Mouse (Mus musculus) MEL (cell line): ENCODE results near the gene Poldip3. TPM values are rescaled to one million over a fixed set of nuclear protein-coding genes. Genes with fewer than 3 reads are reported as not detected.

Experiments used
- DNase-seq: peaks from one replicate; pipeline ENCODE4 v3.0.0; 2011; ENCODE audit warnings: low read depth, low spot score
- H3K27ac ChIP-seq: 2 replicates; pipeline ENCODE4 v1.5.1; 2012; ENCODE audit warnings: low read depth, mild to moderate bottlenecking, control low read depth, low read length, moderate library complexity; ENCODE audit not compliant: control insufficient read depth
- H3K27me3 ChIP-seq, 2 experiments: fragments of 150-350 bp in 1 of 2; sonication (generic) in 1 of 2; 2 replicates each; pipeline ENCODE4 v1.6.1; 2012; ENCODE audit warnings: low read length in 2 of 2, mild to moderate bottlenecking in 2 of 2, improper control_type of control experiment in 1 of 2, moderate library complexity in 1 of 2; ENCODE audit not compliant: insufficient read depth in 2 of 2, control insufficient read depth in 1 of 2
- H3K36me3 ChIP-seq, 2 experiments: 2 replicates each; pipeline ENCODE4 v1.6.1; 2012 to 2014; ENCODE audit warnings: low read length in 2 of 2, improper control_type of control experiment in 1 of 2, inconsistent platforms in 1 of 2, mild to moderate bottlenecking in 1 of 2; ENCODE audit not compliant: insufficient read depth in 2 of 2, control insufficient read depth in 1 of 2
- H3K4me1 ChIP-seq, 2 experiments: fragments of 150-350 bp in 1 of 2; sonication (generic) in 1 of 2; 2 replicates each; pipeline ENCODE4 v1.6.1; 2012; ENCODE audit warnings: low read length in 2 of 2, improper control_type of control experiment in 1 of 2, mild to moderate bottlenecking in 1 of 2; ENCODE audit not compliant: insufficient read depth in 2 of 2, control insufficient read depth in 1 of 2
- H3K4me3 ChIP-seq, 2 experiments: fragments of 150-350 bp in 1 of 2; sonication (generic) in 1 of 2; 2 replicates each; pipeline ENCODE4 v1.5.1; 2012; ENCODE audit warnings: low read depth in 2 of 2, low read length in 2 of 2, mild to moderate bottlenecking in 2 of 2, moderate library complexity in 2 of 2, control low read depth in 1 of 2, improper control_type of control experiment in 1 of 2; ENCODE audit not compliant: control insufficient read depth in 1 of 2, insufficient read depth in 1 of 2
- H3K79me2 ChIP-seq: 2 replicates; pipeline ENCODE4 v1.6.1; 2012; ENCODE audit warnings: mild to moderate bottlenecking, low read length, moderate library complexity; ENCODE audit not compliant: control insufficient read depth, poor library complexity, insufficient read depth
- H3K9ac ChIP-seq: 2 replicates; pipeline ENCODE4 v1.6.1; 2012; ENCODE audit warnings: low read depth, mild to moderate bottlenecking, control low read depth, low read length, moderate library complexity; ENCODE audit not compliant: control insufficient read depth, poor library complexity, severe bottlenecking
- H3K9me3 ChIP-seq: fragments of 150-350 bp; sonication (generic); replicated peaks from 2 replicates; pipeline ENCODE4 v1.6.1; 2012; ENCODE audit warnings: mild to moderate bottlenecking, low read length, improper control_type of control experiment, moderate library complexity; ENCODE audit not compliant: insufficient read depth
- BHLHE40 ChIP-seq: IDR thresholded peaks from 2 replicates; pipeline ENCODE4 v1.6.1; 2012; ENCODE audit warnings: low read depth, mild to moderate bottlenecking, inconsistent platforms, low read length, improper control_type of control experiment, borderline replicate concordance
- CHD1 ChIP-seq: IDR thresholded peaks from 2 replicates; pipeline ENCODE4 v1.6.1; 2012; ENCODE audit warnings: low read depth, mild to moderate bottlenecking, inconsistent platforms, low read length, improper control_type of control experiment
- CHD2 ChIP-seq: IDR thresholded peaks from 2 replicates; pipeline ENCODE4 v1.6.1; 2011; ENCODE audit warnings: low read length, improper control_type of control experiment
- CTCF ChIP-seq, 3 experiments: IDR thresholded peaks in 2 of 3; conservative IDR thresholded peaks in 1 of 3; 2 replicates each; pipeline ENCODE4 v1.5.1; 2011 to 2012; ENCODE audit warnings: low read length in 3 of 3, low read depth in 2 of 3, mild to moderate bottlenecking in 2 of 3, improper control_type of control experiment in 1 of 3, inconsistent platforms in 1 of 3, mixed read lengths in 1 of 3, moderate library complexity in 1 of 3; ENCODE audit not compliant: control insufficient read depth in 1 of 3, insufficient read depth in 1 of 3, poor library complexity in 1 of 3, severe bottlenecking in 1 of 3
- EP300 ChIP-seq, 2 experiments: IDR thresholded peaks; 2 replicates each; pipeline ENCODE4 v1.6.1; 2011; ENCODE audit warnings: improper control_type of control experiment in 2 of 2, low read length in 2 of 2, low read depth in 1 of 2, mild to moderate bottlenecking in 1 of 2
- ETS1 ChIP-seq: IDR thresholded peaks from 2 replicates; pipeline ENCODE4 v1.6.1; 2012; ENCODE audit warnings: low read depth, mild to moderate bottlenecking, inconsistent platforms, low read length, improper control_type of control experiment, moderate library complexity
- GATA1 ChIP-seq: IDR thresholded peaks from 2 replicates; pipeline ENCODE4 v1.6.1; 2011; ENCODE audit warnings: low read depth, low read length, improper control_type of control experiment
- HCFC1 ChIP-seq: IDR thresholded peaks from 2 replicates; pipeline ENCODE4 v1.6.1; 2012; ENCODE audit warnings: low read depth, mild to moderate bottlenecking, inconsistent platforms, low read length, improper control_type of control experiment, moderate library complexity
- JUND ChIP-seq: IDR thresholded peaks from 2 replicates; pipeline ENCODE4 v1.6.1; 2011; ENCODE audit warnings: low read depth, mild to moderate bottlenecking, improper control_type of control experiment, low read length
- KAT2A ChIP-seq: conservative IDR thresholded peaks from 2 replicates; pipeline ENCODE4 v1.6.1; 2012; ENCODE audit warnings: low read depth, low read length, improper control_type of control experiment, inconsistent platforms
- MAFK ChIP-seq: IDR thresholded peaks from 2 replicates; pipeline ENCODE4 v1.6.1; 2011; ENCODE audit warnings: low read depth, mild to moderate bottlenecking, low read length, improper control_type of control experiment, borderline replicate concordance
- MAX ChIP-seq: IDR thresholded peaks from 2 replicates; pipeline ENCODE4 v1.6.1; 2011; ENCODE audit warnings: low read length, improper control_type of control experiment
- MAZ ChIP-seq: IDR thresholded peaks from 2 replicates; pipeline ENCODE4 v1.6.1; 2012; ENCODE audit warnings: low read depth, mild to moderate bottlenecking, inconsistent platforms, low read length, improper control_type of control experiment
- MEF2A ChIP-seq: IDR thresholded peaks from 2 replicates; pipeline ENCODE4 v1.6.1; 2014; ENCODE audit warnings: low read depth, mild to moderate bottlenecking, inconsistent platforms, low read length, improper control_type of control experiment; ENCODE audit not compliant: poor library complexity, insufficient replicate concordance, severe bottlenecking; ENCODE audit errors: extremely low read depth
- MYB ChIP-seq: IDR thresholded peaks from 2 replicates; pipeline ENCODE4 v1.6.1; 2011; ENCODE audit warnings: mild to moderate bottlenecking, low read depth, low read length, improper control_type of control experiment
- MYC ChIP-seq: IDR thresholded peaks from 2 replicates; pipeline ENCODE4 v1.6.1; 2011; ENCODE audit warnings: low read depth, mild to moderate bottlenecking, low read length, improper control_type of control experiment, moderate library complexity
- NELFE ChIP-seq: IDR thresholded peaks from 2 replicates; pipeline ENCODE4 v1.6.1; 2011; ENCODE audit warnings: low read depth, low read length, improper control_type of control experiment
- NRF1 ChIP-seq: IDR thresholded peaks from 2 replicates; pipeline ENCODE4 v1.6.1; 2014; ENCODE audit warnings: low read depth, mild to moderate bottlenecking, inconsistent platforms, low read length, improper control_type of control experiment, moderate library complexity; ENCODE audit not compliant: poor library complexity, insufficient read depth, severe bottlenecking
- POLR2A ChIP-seq, 2 experiments: IDR thresholded peaks; 2 replicates each; pipeline ENCODE4 v1.6.1; 2011 to 2012; ENCODE audit warnings: low read length in 2 of 2, mild to moderate bottlenecking in 2 of 2, control low read depth in 1 of 2, improper control_type of control experiment in 1 of 2, low read depth in 1 of 2, moderate library complexity in 1 of 2; ENCODE audit not compliant: control insufficient read depth in 1 of 2, insufficient read depth in 1 of 2, poor library complexity in 1 of 2
- RAD21 ChIP-seq: IDR thresholded peaks from 2 replicates; pipeline ENCODE4 v1.6.1; 2011; ENCODE audit warnings: mild to moderate bottlenecking, low read depth, low read length, improper control_type of control experiment
- RCOR1 ChIP-seq: IDR thresholded peaks from 2 replicates; pipeline ENCODE4 v1.6.1; 2012; ENCODE audit warnings: low read depth, mild to moderate bottlenecking, inconsistent platforms, low read length, improper control_type of control experiment
- TAL1 ChIP-seq: IDR thresholded peaks from 2 replicates; pipeline ENCODE4 v1.6.1; 2012; ENCODE audit warnings: mild to moderate bottlenecking, inconsistent platforms, low read length, moderate library complexity, mixed read lengths
- TBP ChIP-seq: IDR thresholded peaks from 2 replicates; pipeline ENCODE4 v1.8.0; 2011; ENCODE audit warnings: low read depth, low read length, improper control_type of control experiment
- TCF12 ChIP-seq: IDR thresholded peaks from 2 replicates; pipeline ENCODE4 v1.6.1; 2014; ENCODE audit warnings: low read depth, mild to moderate bottlenecking, inconsistent platforms, low read length, improper control_type of control experiment, moderate library complexity
- UBTF ChIP-seq: IDR thresholded peaks from 2 replicates; pipeline ENCODE4 v1.6.1; 2012; ENCODE audit warnings: low read depth, mild to moderate bottlenecking, inconsistent platforms, low read length, improper control_type of control experiment, moderate library complexity, borderline replicate concordance; ENCODE audit not compliant: insufficient read depth
- USF2 ChIP-seq, 2 experiments: IDR thresholded peaks; 2 replicates each; pipeline ENCODE4 v1.6.1; 2011 to 2012; ENCODE audit warnings: improper control_type of control experiment in 2 of 2, low read length in 2 of 2, borderline replicate concordance in 1 of 2, inconsistent platforms in 1 of 2, low read depth in 1 of 2, mild to moderate bottlenecking in 1 of 2; ENCODE audit not compliant: insufficient read depth in 1 of 2
- ZC3H11A ChIP-seq: IDR thresholded peaks from 2 replicates; pipeline ENCODE4 v1.6.1; 2012; ENCODE audit warnings: low read depth, mild to moderate bottlenecking, inconsistent platforms, low read length, improper control_type of control experiment
- ZKSCAN1 ChIP-seq: IDR thresholded peaks from 2 replicates; pipeline ENCODE4 v1.6.1; 2012; ENCODE audit warnings: low read depth, mild to moderate bottlenecking, inconsistent platforms, low read length, improper control_type of control experiment, moderate library complexity
- ZMIZ1 ChIP-seq: IDR thresholded peaks from 2 replicates; pipeline ENCODE4 v1.6.1; 2012; ENCODE audit warnings: low read depth, mild to moderate bottlenecking, inconsistent platforms, low read length, improper control_type of control experiment, moderate library complexity
- ZNF384 ChIP-seq: IDR thresholded peaks from 2 replicates; pipeline ENCODE4 v1.6.1; 2012; ENCODE audit warnings: low read depth, mild to moderate bottlenecking, inconsistent platforms, low read length, improper control_type of control experiment
- polyA plus RNA-seq, 2 experiments: library from polyadenylated mRNA; stranded (reverse) in 1 of 2; unstranded in 1 of 2; fragments of >175 nt in 1 of 2; fragments of >200 nt in 1 of 2; gene quantifications; 2 replicates each; pipeline versions ENCODE4 v1.2.1 to v1.2.4; 2012; ENCODE audit warnings: low replicate concordance in 2 of 2, low read depth in 1 of 2; ENCODE audit not compliant: insufficient read length in 2 of 2, insufficient read depth in 1 of 2, missing spikeins in 1 of 2
- total RNA-seq: library from RNA; depleted of rRNA; stranded (reverse); fragments of 300-350 nt; gene quantifications from 2 replicates; pipeline ENCODE4 v1.2.3, GENCODE M21; 2012

Gene Poldip3
- total and polyA plus RNA-seq, 3 experiments, result 113 to 123 TPM; not detected in 1

GRCm38 (mm10) chr15:83160561-83160960, 11.4 kb upstream of the Poldip3 start:
- Histone ChIP-seq H3K79me2 (no peaks in the 10 kb centered on the region), H3K4me1 (peaks cover 0 to 6% of the 10 kb centered on the region in 2 experiments; a peak in 1 of 4 replicates), H3K9ac (no peak overlapping the region), H3K27ac (no peak overlapping the region), H3K4me3 (no peak overlapping the region), H3K9me3 (no peaks in the 10 kb centered on the region), H3K36me3 (0 out of 4 replicates have a peak, but pooled peaks cover 0 to under 1% of the 10 kb centered on the region in 2 experiments), H3K27me3 (no peaks in the 10 kb centered on the region)
- no peak for DNase-seq
- TF ChIP-seq MEF2A (no peak), TCF12 (no peak), EP300 (IDR thresholded peaks at IDR 0.05; ENCODE audit: low read depth in 1 of 2, low read length in 2 of 2) (no peak), RAD21 (no peak), KAT2A (no peak), MAX (no peak), JUND (no peak), POLR2A (IDR thresholded peaks at IDR 0.05; ENCODE audit: control insufficient read depth in 1 of 2, insufficient read depth in 1 of 2, low read depth in 1 of 2, low read length in 2 of 2, poor library complexity in 1 of 2) (no peak), ZKSCAN1 (no peak), MYB (no peak), CHD1 (no peak), MAFK (no peak), TAL1 (no peak), CTCF (IDR thresholded peaks at IDR 0.05 in 2 of 3, conservative IDR thresholded peaks at IDR 0.05 in 1 of 3; ENCODE audit: control insufficient read depth in 1 of 3, insufficient read depth in 1 of 3, low read depth in 2 of 3, low read length in 3 of 3, poor library complexity in 1 of 3, severe bottlenecking in 1 of 3) (no peak), ZMIZ1 (no peak), USF2 (IDR thresholded peaks at IDR 0.05; ENCODE audit: borderline replicate concordance in 1 of 2, insufficient read depth in 1 of 2, low read depth in 1 of 2, low read length in 2 of 2) (no peak), MYC (no peak), ZC3H11A (no peak), HCFC1 (no peak), GATA1 (no peak)

GRCm38 (mm10) chr15:83159823-83160222, 10.6 kb upstream of the Poldip3 start:
- H3K27me3 ChIP-seq, result no peaks in the 10 kb centered on the region
- H3K36me3 ChIP-seq, result no peaks in the 10 kb centered on the region
- H3K4me1 ChIP-seq, result peaks cover 0 to under 1% of the 10 kb centered on the region in 2 experiments; a peak in 1 of 4 replicates
- H3K9me3 ChIP-seq, result no peaks in the 10 kb centered on the region
- H3K4me3 ChIP-seq, result no peak overlapping the region
- H3K27ac ChIP-seq, result no peak overlapping the region
- TF ChIP-seq UBTF, result no peak
- TF ChIP-seq TBP, result no peak
- TF ChIP-seq BHLHE40, result no peak
- no peak for TF ChIP-seq CHD2
- TF ChIP-seq JUND, result no peak
- TF ChIP-seq POLR2A (IDR thresholded peaks at IDR 0.05; ENCODE audit: control insufficient read depth in 1 of 2, insufficient read depth in 1 of 2, low read depth in 1 of 2, low read length in 2 of 2, poor library complexity in 1 of 2), result no peak
- TF ChIP-seq MAZ, result no peak
- no peak for TF ChIP-seq ZMIZ1
- TF ChIP-seq ETS1, result no peak
- TF ChIP-seq MEF2A, result no peak
- no peak for TF ChIP-seq NELFE
- TF ChIP-seq ZC3H11A, result no peak
- TF ChIP-seq NRF1, result no peak
- TF ChIP-seq ZNF384, result no peak
- no peak for TF ChIP-seq MAFK
- no peak for TF ChIP-seq MYC
- no peak for TF ChIP-seq RCOR1
- no peaks in the 10 kb centered on the region for H3K79me2 ChIP-seq
- DNase-seq, result no peak
- H3K9ac ChIP-seq, result no peak overlapping the region
